Mouse (Mus musculus) ES-E14 (cell line): ENCODE data around the gene Dnajc6.

ENCODE experiments used
- CHD2 ChIP-seq: IDR thresholded peaks from 2 replicates; pipeline ENCODE4 v1.6.1; 2014; ENCODE audit warnings: mild to moderate bottlenecking, low read depth, low read length, inconsistent platforms
- ZC3H11A ChIP-seq: IDR thresholded peaks from 2 replicates; pipeline ENCODE4 v1.6.1; 2012; ENCODE audit warnings: low read depth, mild to moderate bottlenecking, inconsistent platforms, low read length, borderline replicate concordance
- ZNF384 ChIP-seq: IDR thresholded peaks from 2 replicates; pipeline ENCODE4 v1.6.1; 2012; ENCODE audit warnings: low read depth, low read length, inconsistent platforms

- TF ChIP-seq ZNF384, result peak; percentile 79
- TF ChIP-seq CHD2, result no peak
- no peak for TF ChIP-seq ZC3H11A
These were observed 12.0 kb downstream of the Dnajc6 start for GRCm38 (mm10) chr4:101508431-101508830.
